Mouse (Mus musculus) neural tube, embryonic 13.5 days (tissue): ENCODE results near the gene Dio3. TPM values are rescaled to one million over a fixed set of nuclear protein-coding genes. Genes with fewer than 3 reads are reported as not detected.

Source experiments
- microRNA-seq: library from miRNA; unstranded; fragments of <30 nt; microRNA quantifications from one replicate; pipeline ENCODE4, GENCODE M21; 2016
- polyA plus RNA-seq: library from polyadenylated mRNA; unstranded; fragments of >200 nt; fragmentation: Nextera tagmentation; extraction: Ambion mirVana; gene quantifications from 2 replicates; pipeline ENCODE4 v1.2.1, GENCODE M21; 2015

Gene Dio3
- polyA plus RNA-seq, 1 experiment from 2014 or later, result 0.80 TPM

Small RNA genes within 50 kb of the gene (microRNA-seq; reads per million reads assigned to microRNA genes)
- 9.2 reads per million, percentile 26 among the genes with 10 or more reads in this experiment for gene Mir1247

Other genes starting within 250 kb of the Dio3 start
- gene Ppp2r5c, start 168.1 kb downstream of the Dio3 start, polyA plus RNA-seq, result 140 and 151 TPM in 2 replicates